Mouse (Mus musculus) left cerebral cortex, adult 18-20 months (tissue): ENCODE data around the gene Hps4. TPM values are rescaled to one million over a fixed set of nuclear protein-coding genes. Genes with fewer than 3 reads are reported as not detected.
A peak's percentile ranks its signal among the peaks of the same experiment; 100 is the strongest.
"Not testable (repeated sequence)": the region's sequence is repeated elsewhere in the genome, so short reads cannot be mapped to it uniquely, and the experiment has no call there.

ENCODE experiments used
- DNase-seq, 2 experiments: peaks; one replicate each; pipeline ENCODE4 v3.0.0; 2021 to 2022; ENCODE audit warnings: low spot score in 2 of 2, mixed read lengths in 1 of 2
- total RNA-seq, 2 experiments: library from RNA; stranded (reverse); gene quantifications; 2 replicates each; pipeline ENCODE4 v1.2.3; 2021

Gene Hps4
- total RNA-seq, 2 experiments from 2014 or later, result 26.0 to 33.1 TPM

DNA sequence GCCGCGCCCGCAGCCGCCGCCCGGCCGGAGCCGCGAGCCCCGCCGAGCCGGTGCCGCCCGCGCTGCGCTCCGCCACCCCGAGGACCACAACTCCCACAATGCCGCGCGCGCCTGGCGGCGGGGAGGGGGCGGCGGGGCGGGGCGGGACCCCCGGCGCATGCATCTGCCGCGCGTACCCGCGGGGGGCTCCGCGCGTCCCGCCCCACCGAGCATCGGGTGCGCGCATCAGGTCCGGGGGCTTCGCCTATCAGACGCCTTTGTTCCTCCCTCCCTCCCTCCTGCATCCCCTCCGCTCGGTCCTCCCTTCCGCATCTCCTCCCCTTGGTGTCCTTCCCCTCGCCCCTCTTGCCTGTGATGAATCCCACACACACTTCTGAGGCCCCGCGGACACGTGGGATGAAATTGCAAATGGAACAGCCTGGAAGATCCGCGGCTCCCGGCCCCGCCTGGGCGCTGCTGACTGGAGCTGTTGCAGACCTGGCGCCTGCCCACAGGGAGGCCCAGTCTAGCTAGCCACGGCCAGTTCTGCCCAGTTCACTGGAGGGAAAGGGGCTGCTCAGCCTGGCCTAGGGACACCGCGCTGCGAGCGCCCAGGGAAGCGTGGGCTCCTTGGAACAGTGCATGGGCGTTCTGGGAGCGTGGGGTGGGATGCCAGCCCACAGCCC lies 52.0 kb downstream of the Hps4 start, which contains the start of gene Asphd2:
Gene Asphd2, minus strand, starts transcription at position 88 of the 665 bp plus-strand sequence.
- peak; percentile 65 to 88 for DNase-seq

GRCm38 (mm10) chr5:112396066-112396465 lies 53.2 kb downstream of the Hps4 start:
- DNase-seq, result no peak

DNA sequence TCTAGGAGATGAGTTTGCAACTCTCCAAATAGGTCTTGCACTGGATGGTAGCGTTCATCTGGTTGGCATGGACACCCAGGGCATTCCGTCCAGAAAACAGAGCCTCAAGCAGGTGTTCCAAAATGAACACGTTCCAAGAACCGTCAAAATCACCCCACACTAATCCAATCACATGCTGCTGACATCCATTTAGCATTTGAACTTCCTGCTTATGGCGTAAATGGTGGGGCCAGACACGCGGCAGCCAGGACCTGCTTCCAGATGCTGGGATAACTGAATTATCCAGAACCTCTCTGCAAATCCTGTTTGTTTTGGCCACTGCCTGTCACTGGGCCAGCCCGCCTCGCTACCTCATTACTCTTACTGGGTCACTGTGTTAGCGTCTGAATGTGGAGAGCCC lies 56.4 kb downstream of the Hps4 start:
- DNase-seq, result no peak

DNA sequence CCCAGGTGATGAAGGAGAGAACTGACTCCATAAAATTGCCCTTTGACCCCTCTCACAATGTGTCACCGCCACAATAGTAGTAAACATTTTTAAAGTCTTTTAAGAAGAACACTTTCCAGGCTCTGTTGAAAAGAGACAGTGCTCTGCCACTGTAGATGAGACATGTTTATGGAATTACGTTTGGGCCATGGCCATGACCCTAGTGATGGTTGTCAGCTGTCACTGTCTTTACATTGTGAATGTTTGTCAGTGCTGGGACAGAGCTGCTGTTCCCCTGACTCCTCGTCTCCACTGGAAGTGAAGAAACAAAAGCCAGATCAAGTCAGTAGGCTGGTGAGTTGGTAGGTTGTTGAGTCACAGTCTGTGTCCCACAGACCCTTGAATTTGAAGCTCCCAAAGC lies 59.6 kb downstream of the Hps4 start:
- no peak for DNase-seq

DNA sequence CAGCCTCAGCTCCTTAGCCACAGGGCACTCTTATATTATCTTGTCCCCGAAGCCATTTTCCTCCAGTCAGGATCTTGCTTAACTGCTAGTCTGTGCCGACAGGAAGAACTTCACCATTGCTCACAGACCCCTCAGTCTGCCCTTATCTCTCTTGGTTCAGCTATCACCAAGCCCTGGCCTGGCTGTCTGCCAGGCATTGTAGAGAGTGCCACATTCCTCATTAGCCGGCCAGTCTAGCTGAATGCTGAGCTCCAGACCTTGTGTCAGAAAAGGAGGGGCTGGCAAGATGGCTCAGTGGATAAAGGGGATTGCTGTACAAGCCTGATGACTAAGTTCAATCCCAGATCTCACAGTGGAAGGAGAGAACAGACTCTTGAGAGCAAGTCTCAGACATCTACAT lies 63.1 kb downstream of the Hps4 start:
- no peak for DNase-seq

- no peak for DNase-seq
Observed at GRCm38 (mm10) chr5:112409274-112409673, 66.4 kb downstream of the Hps4 start.

- DNase-seq, result no peak
Observed at GRCm38 (mm10) chr5:112411072-112411471, 68.2 kb downstream of the Hps4 start.

- DNase-seq, result peak; percentile 53 to 76
Observed at GRCm38 (mm10) chr5:112411514-112412335, 68.8 kb downstream of the Hps4 start.

DNA sequence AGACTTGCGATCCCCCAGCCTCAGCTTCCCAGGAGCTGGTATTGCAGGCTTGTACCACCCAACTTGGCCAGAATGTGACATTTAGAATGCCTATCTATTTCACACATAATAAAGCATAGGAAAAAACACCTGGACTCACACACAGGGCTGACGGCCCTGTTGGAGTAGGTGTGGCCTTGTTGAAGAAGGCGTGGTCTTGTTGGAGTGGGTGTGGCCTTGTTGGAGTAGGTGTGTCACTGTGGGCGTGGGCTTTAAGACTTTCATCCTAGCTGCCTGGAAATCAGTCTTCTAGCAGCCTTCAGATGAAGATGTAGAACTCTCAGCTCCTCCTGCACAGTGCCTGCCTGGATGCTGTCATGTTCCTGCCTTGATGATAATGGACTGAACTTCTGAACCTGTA lies 69.9 kb downstream of the Hps4 start:
- not testable (repeated sequence) for DNase-seq

DNA sequence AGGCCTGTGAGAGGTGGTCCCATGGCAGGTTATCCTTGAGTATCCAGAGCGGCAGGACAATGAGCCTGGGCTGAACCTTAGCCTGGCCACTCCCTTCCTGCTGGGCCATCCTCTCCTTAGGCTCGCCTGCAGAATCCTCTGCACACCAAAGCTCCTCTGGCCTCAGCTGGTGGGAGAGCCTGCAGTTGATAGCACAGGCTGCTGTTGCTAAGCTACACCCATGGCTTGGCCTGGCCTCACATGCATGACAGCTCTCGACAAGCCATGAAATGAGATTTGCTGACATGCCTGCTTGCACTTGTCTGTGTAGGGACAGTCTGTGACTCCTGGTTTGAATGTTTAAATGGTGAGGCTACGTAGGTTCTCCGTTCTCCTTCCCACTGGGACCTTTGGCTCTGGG lies 73.8 kb downstream of the Hps4 start:
- DNase-seq, result no peak

DNA sequence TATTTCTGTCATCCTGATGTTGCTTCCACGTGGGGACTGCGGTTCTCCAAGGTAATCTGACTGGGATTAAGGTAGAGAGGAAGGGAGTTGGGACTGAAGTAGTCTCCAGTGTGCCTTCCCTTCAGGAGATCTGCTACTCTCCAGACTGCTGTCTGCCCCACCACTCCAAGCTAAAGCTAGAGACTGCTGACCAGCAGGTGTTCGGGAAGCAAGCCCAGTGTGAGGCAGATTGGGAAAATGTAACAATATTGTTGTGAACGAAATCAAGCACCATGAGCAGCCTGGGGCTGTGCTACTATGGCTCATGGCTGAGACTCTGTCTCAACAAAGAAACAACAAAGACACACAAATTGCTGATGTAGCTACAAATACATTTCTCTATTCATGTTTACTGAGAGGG lies 75.1 kb downstream of the Hps4 start:
- DNase-seq, result no peak

DNA sequence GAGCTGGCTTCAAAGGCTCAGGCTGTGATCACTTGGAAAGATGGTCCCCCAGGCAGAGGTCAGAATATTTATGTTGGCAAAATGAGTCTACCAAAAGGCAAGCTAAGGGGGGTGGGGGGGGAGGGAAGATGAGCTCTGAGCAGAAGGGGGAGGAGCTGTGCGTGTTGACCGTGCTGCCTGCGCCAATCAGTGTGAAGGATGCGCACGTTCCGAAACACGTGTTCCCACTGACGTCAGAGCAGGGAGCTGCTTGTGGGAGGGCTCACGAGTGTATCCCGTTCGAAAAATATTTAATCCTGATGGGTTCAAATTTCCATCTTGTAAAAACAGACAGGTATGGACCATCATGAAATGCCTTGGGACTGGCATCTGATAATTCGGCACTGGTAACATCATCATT lies 76.7 kb downstream of the Hps4 start:
- DNase-seq, result no peak

GRCm38 (mm10) chr5:112426635-112427034 lies 83.8 kb downstream of the Hps4 start:
- DNase-seq, result no peak

DNA sequence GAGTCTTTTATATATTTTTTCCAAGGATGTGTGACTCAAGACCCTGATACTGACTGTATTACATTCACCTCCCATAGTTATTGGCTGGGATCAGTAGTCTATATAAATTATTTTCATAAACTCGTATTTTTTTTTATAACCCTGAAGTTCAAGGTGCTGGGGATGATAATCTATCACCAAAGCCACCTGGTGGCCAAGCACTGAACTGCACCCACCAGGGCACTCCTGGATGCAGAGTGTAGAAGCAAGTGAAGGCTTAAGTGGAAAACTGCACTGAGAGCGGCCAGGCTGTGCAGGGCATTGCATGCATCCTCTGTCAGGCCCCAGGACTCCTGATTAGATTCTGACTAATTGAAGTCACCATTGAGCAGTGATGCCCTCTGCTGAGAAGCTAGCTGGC lies 84.4 kb downstream of the Hps4 start:
- peak; percentile 64 to 81 for DNase-seq

Other genes starting within 250 kb of the Hps4 start
- gene Cryba4, start 90.6 kb upstream of the Hps4 start, total RNA-seq, result 1 to 10 TPM in 1 of 2 experiments, not detected in 1; 1.0 TPM
- gene Crybb1, start 87.3 kb upstream of the Hps4 start, total RNA-seq, result 1 to 10 TPM; 5.9 to 8.5 TPM
- gene Tpst2, start 66.4 kb upstream of the Hps4 start, total RNA-seq, result 10 to 100 TPM; 29.6 to 39.3 TPM
- gene Tfip11, start 16.7 kb upstream of the Hps4 start, total RNA-seq, result 10 to 100 TPM; 40.6 to 45.7 TPM
- 10 to 100 TPM; 19.2 to 23.7 TPM for gene Srrd, start within 50 bp of the Hps4 start, total RNA-seq
- not detected for gene Gm6583, start 12.9 kb downstream of the Hps4 start, total RNA-seq
- 100 to 1,000 TPM; 179 to 194 TPM for gene Asphd2, start 51.8 kb downstream of the Hps4 start, total RNA-seq
- gene Gm6588, start 106.3 kb downstream of the Hps4 start, total RNA-seq, result not detected
- 100 to 1,000 TPM; 141 to 148 TPM for gene Sez6l, start 234.1 kb downstream of the Hps4 start, total RNA-seq